Mouse (Mus musculus): ENCODE results near the gene Cyp2s1. TPM values are rescaled to one million over a fixed set of nuclear protein-coding genes. Genes with fewer than 3 reads are reported as not detected.
"Not testable (repeated sequence)": the region's sequence is repeated elsewhere in the genome, so short reads cannot be mapped to it uniquely, and the experiment has no call there.

Cyp2s1 gene
- polyA plus RNA-seq, 1 experiment from 2014 or later, result 3.3 TPM

DNA sequence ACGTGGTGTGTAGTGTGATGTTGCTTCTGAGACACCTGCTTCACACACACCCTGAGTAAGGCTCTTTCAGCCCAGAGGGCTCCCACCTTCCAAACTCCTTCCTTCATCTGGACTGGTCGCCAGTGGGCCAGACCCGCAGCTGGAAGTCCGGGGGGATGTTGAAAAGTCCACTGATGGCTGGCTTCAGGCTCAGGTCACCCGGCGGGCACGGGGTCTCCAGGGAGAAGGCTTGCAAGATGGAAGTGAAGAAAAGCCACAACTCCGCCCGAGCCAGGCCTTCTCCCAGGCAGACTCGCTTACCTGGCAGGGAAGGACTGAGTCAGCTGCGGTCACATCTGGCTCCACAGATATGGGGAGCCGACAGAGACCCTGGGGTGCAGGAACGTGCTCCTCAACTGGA lies 13.3 kb downstream of the Cyp2s1 start:
- H3K9me3 ChIP-seq, result no peaks in the 10 kb centered on the region
- H3K4me1 ChIP-seq (replicated peaks), result peaks cover 5% of the 10 kb centered on the region
- no peak overlapping the region for H3K4me3 ChIP-seq
- H3K4me2 ChIP-seq, result no peak overlapping the region
- no peaks in the 10 kb centered on the region for H3K36me3 ChIP-seq
- H3K27me3 ChIP-seq, result no peaks in the 10 kb centered on the region; the same call in 1 of the 2 replicates
- no peak overlapping the region for H3K9ac ChIP-seq
- no peak overlapping the region for H3K27ac ChIP-seq (replicated peaks)
- no peak for ATAC-seq (ENCODE audit: low FRiP score, low read depth)
- WGBS, result 78% methylated on average over 13 of the region's 13 CpGs

DNA sequence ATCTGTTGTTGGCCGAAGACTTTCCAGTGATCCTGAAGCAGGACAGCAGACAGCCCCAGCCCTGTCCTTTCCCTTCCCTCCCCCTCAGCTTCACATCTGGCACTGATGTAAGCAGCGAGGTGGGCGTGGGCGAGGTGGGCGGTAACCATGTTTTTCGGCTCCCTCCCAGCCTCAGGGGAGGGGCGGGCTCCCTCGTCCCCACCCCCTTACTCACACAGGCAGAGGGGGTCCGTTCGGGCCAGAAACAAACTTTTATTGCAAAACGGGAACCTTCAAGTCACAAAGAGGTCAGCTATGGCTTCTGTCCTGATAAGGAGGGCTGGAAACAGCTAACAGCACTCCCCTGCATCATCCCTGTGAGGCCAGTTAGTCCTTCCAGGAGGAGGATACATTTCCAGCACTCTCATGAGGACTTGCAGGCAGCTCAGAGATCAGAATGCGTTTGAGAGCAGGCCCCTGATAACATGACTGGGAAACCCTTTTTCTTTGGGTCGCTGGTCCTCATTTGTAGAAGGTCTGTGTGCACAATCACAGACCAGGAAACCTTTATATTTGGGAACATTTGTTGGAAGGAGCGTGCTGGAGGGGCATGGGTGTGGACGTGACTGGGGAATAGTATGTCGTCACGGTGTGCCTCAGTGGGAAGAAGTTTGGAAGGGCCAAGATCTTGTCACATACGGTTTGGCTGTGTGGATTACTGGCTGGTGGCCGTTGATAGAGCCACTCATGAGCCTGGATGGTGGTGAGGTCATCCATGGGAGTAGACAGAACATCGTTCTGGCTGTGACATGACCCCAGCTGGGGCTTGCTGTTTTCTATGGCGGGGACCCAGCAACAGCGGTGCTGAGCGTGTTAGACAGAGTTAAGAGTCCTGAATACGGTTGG lies 14.2 kb downstream of the Cyp2s1 start:
- H3K4me1 ChIP-seq (replicated peaks), result peaks cover 5% of the 10 kb centered on the region
- 0 out of 2 replicates have a peak overlapping the region, but pooled peaks have one; percentile 19 for H3K4me2 ChIP-seq
- H3K9me3 ChIP-seq, result no peaks in the 10 kb centered on the region
- no peak overlapping the region for H3K27ac ChIP-seq (replicated peaks)
- H3K4me3 ChIP-seq, result no peak overlapping the region
- no peak for ATAC-seq (ENCODE audit: low FRiP score, low read depth)
- no peak overlapping the region for H3K9ac ChIP-seq
- no peaks in the 10 kb centered on the region for H3K36me3 ChIP-seq
- WGBS, result 35% methylated on average over 24 of the region's 24 CpGs
- no peaks in the 10 kb centered on the region; the same call in 1 of the 2 replicates for H3K27me3 ChIP-seq

DNA sequence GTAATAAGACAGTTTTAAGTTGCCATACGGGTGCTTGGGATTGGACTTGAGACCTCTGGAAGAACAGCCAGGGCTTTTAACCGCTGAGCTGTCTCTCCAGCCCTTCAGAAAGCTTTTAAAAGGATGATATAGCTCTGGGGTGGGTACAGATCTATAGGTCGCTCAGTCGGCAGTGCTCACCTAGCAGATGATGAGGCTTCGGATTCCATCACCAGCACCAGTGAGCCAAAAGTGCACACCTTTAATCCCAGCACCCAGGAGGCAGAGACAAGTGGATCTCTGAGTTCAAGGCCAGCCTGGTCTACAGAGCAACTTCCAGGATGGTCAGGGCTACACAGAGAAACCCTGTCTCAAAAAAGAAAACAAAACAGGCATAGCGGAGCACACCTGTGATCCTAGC lies 15.7 kb downstream of the Cyp2s1 start:
- 90% methylated on average over 6 of the region's 6 CpGs for WGBS
- H3K9ac ChIP-seq, result no peak overlapping the region
- H3K4me2 ChIP-seq, result no peak overlapping the region
- H3K36me3 ChIP-seq, result no peaks in the 10 kb centered on the region
- peaks cover 5% of the 10 kb centered on the region for H3K4me1 ChIP-seq (replicated peaks)
- no peak overlapping the region for H3K4me3 ChIP-seq
- no peak overlapping the region for H3K27ac ChIP-seq (replicated peaks)
- no peaks in the 10 kb centered on the region; the same call in 1 of the 2 replicates for H3K27me3 ChIP-seq
- ATAC-seq (ENCODE audit: low FRiP score, low read depth), result no peak
- H3K9me3 ChIP-seq, result no peaks in the 10 kb centered on the region

DNA sequence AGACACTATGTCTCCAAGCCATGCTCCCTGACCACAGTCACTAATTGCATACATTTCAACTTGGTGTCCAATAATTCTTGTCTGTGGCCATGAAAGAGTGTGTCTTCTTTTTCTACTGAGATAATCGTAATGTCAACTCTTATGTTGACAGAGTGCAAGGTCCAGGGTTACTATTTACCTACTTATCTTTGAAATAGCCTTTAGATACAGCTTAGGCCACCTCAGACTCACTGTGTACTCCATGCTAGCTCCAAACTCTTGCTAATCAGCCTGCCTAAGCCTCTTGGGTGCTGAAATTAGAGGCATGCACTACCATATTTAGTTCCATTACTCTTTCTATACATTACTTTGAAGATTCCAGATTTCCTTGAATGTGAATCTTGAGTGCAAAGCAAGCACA lies 17.3 kb downstream of the Cyp2s1 start:
- Histone ChIP-seq H3K4me3 (no peak overlapping the region), H3K9me3 (no peaks in the 10 kb centered on the region), H3K27me3 (no peaks in the 10 kb centered on the region; the same call in 1 of the 2 replicates), H3K4me1 (replicated peaks) (no peaks in the 10 kb centered on the region), H3K27ac (replicated peaks) (no peak overlapping the region), H3K9ac (no peak overlapping the region), H3K36me3 (no peaks in the 10 kb centered on the region), H3K4me2 (no peak overlapping the region)
- ATAC-seq (ENCODE audit: low FRiP score, low read depth), result no peak
- WGBS, result 83% methylated on average over 1 of the region's 1 CpGs

DNA sequence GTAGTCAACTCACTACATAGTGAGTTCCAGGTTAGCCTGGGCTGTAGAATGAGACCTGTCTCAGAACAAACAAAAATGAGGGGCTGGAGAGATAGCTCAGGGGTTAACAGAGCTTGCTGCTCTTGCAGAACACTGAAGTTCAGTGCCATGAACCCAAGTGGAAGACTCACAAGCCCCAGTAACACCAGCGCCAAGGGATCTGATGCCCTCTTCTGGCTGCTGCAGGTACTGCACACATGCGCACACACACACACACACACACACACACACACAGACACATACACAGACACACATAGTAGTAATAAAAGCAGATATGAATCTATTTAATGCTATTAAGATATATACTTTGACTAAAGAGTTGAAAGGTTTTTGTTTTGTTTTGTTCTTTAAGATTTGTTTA lies 18.2 kb downstream of the Cyp2s1 start:
- no peaks in the 10 kb centered on the region; the same call in 1 of the 2 replicates for H3K27me3 ChIP-seq
- H3K9ac ChIP-seq, result no peak overlapping the region
- H3K4me2 ChIP-seq, result no peak overlapping the region
- ATAC-seq (ENCODE audit: low FRiP score, low read depth), result no peak
- H3K9me3 ChIP-seq, result no peaks in the 10 kb centered on the region
- no peak overlapping the region for H3K4me3 ChIP-seq
- no peaks in the 10 kb centered on the region for H3K4me1 ChIP-seq (replicated peaks)
- 92% methylated on average over 2 of the region's 2 CpGs for WGBS
- H3K27ac ChIP-seq (replicated peaks), result no peak overlapping the region
- no peaks in the 10 kb centered on the region for H3K36me3 ChIP-seq

DNA sequence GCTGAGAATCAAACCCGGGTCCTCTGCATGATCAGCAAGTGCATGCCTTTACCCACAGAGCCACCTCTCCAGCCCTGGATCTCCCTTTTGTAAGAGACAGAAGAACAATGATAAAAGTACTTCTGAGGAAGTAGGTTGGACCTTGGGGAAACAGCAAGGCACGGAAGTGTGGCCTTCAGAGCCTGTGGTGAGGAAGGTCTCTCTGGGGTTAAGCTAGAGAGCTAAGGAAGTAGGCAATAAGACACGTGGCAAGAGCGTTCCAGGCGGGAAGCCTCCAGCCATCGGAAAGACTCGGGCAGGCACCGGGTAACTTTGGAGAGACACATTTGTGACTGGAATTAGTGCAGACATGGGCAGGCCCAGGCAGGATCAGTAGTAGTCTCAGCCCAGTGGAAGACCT lies 21.9 kb downstream of the Cyp2s1 start:
- Histone ChIP-seq H3K36me3 (no peaks in the 10 kb centered on the region), H3K27me3 (no peaks in the 10 kb centered on the region), H3K9ac (no peak overlapping the region), H3K4me1 (replicated peaks) (no peaks in the 10 kb centered on the region), H3K4me3 (no peak overlapping the region), H3K4me2 (no peak overlapping the region), H3K27ac (replicated peaks) (no peak overlapping the region), H3K9me3 (no peaks in the 10 kb centered on the region)
- WGBS, result 83% methylated on average over 8 of the region's 8 CpGs
- no peak for ATAC-seq (ENCODE audit: low FRiP score, low read depth)

DNA sequence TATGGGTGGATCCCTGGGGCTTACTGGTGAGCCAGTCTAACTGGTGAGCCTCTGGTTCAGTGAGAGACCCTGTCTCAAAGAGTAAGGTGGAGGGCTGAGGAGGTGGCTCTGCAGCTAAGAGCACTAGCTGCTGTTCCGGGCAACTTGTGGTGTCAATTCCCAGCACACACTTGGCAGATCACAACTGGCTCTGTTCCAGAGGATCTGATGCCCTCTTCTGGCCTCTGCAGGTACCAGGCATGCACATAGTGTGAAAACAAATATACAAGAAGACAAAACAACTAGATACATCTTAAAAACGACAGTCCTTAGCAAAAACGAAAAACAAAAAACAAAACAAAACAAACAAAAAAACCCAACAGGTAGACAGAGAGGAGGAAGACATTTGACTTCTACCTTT lies 23.0 kb downstream of the Cyp2s1 start:
- Histone ChIP-seq H3K27ac (replicated peaks) (no peak overlapping the region), H3K4me3 (no peak overlapping the region), H3K4me1 (replicated peaks) (peaks cover 2% of the 10 kb centered on the region), H3K27me3 (no peaks in the 10 kb centered on the region), H3K4me2 (no peak overlapping the region), H3K9ac (no peak overlapping the region), H3K36me3 (no peaks in the 10 kb centered on the region), H3K9me3 (no peaks in the 10 kb centered on the region)
- WGBS, result 65% methylated on average over 3 of the region's 3 CpGs
- ATAC-seq (ENCODE audit: low FRiP score, low read depth), result no peak

DNA sequence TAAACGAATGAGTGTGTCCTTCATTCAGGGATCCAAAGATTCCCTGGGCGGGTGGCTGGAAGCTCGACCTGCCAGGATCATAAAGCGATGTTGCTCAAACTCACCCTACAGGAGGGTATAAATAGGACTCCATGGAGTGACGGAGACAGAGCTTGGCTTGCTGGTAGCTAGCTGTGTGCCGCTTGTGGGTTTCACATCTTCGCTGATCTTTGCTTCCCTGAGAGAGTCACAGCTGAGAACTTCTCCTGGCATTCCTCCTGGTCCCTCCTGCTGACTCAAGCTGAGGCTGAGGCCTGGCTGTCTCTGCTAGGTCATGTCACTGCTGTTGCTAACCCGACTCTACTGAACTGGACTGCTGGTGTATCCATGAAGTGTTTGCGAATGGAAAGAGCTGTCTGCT lies 23.7 kb downstream of the Cyp2s1 start:
- H3K27ac ChIP-seq (replicated peaks); H3K27me3 ChIP-seq; H3K4me1 ChIP-seq (replicated peaks); H3K9ac ChIP-seq; H3K9me3 ChIP-seq; H3K4me2 ChIP-seq; H3K36me3 ChIP-seq; ATAC-seq (ENCODE audit: low FRiP score, low read depth); H3K4me3 ChIP-seq: not testable (repeated sequence)
- WGBS, result 79% methylated on average over 9 of the region's 9 CpGs

DNA sequence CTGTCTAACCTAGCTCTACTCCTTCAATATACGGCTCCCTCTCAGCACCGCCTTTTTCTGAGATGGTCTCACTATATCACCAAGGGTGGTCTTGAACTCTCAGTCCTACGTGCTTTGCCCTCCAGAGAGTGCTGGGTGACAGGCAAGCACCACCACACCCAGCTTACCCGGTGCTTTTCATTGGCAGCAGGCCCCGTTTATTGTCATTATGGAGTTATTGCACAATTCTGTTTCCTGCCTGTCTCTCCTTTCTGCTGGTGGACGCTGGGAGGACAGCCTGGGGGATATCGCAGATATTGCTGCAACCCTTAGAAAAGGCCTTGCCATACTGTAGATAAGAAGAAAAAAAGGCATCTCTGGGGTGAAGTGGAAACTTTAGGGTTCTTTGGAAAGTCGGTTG lies 26.1 kb downstream of the Cyp2s1 start:
- Histone ChIP-seq H3K4me2 (no peak overlapping the region), H3K4me3 (no peak overlapping the region), H3K27ac (replicated peaks) (no peak overlapping the region), H3K4me1 (replicated peaks) (peaks cover 15% of the 10 kb centered on the region), H3K9ac (no peak overlapping the region), H3K27me3 (no peaks in the 10 kb centered on the region), H3K9me3 (no peaks in the 10 kb centered on the region), H3K36me3 (no peaks in the 10 kb centered on the region)
- ATAC-seq (ENCODE audit: low FRiP score, low read depth), result no peak
- WGBS, result 81% methylated on average over 8 of the region's 8 CpGs

DNA sequence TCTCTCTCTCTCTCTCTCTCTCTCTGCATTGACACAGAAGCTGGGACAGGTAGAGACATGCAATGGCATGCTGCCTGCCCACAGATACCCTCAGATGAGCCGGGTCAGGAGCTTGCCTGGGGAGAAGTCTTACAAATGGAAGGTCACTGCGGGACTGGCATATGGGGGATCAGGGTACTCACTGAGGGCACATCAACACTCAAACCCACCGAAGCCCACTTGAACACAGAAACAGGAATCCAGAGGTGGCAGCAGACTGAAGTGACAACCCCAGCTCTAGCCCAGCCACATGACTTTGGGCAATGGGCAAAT lies 27.6 kb downstream of the Cyp2s1 start:
- no peaks in the 10 kb centered on the region for H3K9me3 ChIP-seq
- peaks cover 15% of the 10 kb centered on the region for H3K4me1 ChIP-seq (replicated peaks)
- ATAC-seq (ENCODE audit: low FRiP score, low read depth), result no peak
- WGBS, result 30% methylated on average over 3 of the region's 3 CpGs
- H3K4me2 ChIP-seq, result peak overlapping the region; percentile 67
- H3K9ac ChIP-seq, result no peak overlapping the region
- peak overlapping the region; percentile 40; the same call in 1 of the 2 replicates for H3K4me3 ChIP-seq
- no peaks in the 10 kb centered on the region for H3K27me3 ChIP-seq
- H3K36me3 ChIP-seq, result no peaks in the 10 kb centered on the region
- H3K27ac ChIP-seq (replicated peaks), result no peak overlapping the region

DNA sequence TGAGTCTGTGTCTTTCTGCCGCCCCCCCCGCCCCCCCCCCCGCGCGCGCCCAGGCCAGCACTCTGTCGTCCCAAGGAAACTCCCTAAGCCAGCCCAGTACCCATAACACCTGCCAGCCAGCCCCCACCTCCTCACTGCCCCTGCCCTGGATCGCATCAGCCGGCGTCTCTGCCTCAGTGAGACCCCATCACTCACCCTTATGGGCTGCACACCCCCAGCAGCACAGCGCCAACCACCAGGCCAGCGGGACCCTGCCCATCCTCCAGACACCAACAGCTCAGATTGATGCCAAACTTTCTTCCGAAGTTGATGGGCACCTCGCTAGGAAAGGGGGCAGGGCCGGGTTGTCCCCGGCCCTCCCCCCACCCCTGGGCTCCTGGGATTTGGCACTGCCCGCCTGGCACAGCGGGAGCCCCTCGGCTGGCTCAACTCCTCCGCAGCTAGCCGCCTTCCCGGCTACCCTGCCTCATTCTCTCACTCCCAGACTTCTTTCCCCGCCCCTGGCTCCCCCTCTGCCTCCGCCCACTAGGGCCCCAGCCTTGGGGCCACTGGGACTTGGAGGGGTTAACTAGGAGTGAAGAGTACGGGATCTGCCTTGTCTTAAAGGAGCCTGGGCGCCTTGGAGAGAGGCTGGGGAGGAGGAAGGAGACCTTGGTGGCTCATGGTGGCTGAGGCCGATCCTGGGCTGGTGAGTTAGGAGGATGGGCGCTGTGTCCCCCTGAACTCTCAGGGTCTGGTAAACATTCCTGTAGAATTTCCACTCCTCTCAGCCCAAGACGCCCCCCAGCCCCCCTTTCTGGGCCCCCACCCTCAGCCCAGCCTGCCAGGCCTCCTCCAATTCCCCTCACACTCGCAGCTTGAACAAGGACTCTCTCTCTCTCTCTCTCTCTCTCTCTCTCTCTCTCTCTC lies 28.2 kb downstream of the Cyp2s1 start, which contains the start of gene Axl:
Axl (minus strand) TSS at position 486 of the 909 bp plus-strand sequence.
- Histone ChIP-seq H3K27ac (replicated peaks) (peak within 1 kb of the TSS; percentile 65; the same call in 1 of the 2 replicates), H3K4me1 (replicated peaks) (peaks cover 15% of the 10 kb centered on the region), H3K4me3 (peak within 1 kb of the TSS; percentile 40), H3K36me3 (no peaks in the 10 kb centered on the region), H3K27me3 (no peaks in the 10 kb centered on the region), H3K9me3 (no peaks in the 10 kb centered on the region), H3K9ac (peak within 1 kb of the TSS; percentile 23), H3K4me2 (peak within 1 kb of the TSS; percentile 67)
- WGBS, result under 1% methylated on average over 30 of the region's 30 CpGs
- peak; percentile 85 for ATAC-seq (ENCODE audit: low FRiP score, low read depth)

Measured in hindbrain, embryonic 15.5 days (tissue).